Mouse (Mus musculus): ENCODE measurements around the gene Ikzf4. TPM values are rescaled to one million over a fixed set of nuclear protein-coding genes. Genes with fewer than 3 reads are reported as not detected.
A peak's percentile ranks its signal among the peaks of the same experiment; 100 is the strongest.
"Not testable (repeated sequence)": the region's sequence is repeated elsewhere in the genome, so short reads cannot be mapped to it uniquely, and the experiment has no call there.

The Ikzf4 gene
- polyA plus RNA-seq, 1 experiment from 2014 or later: 2.8 TPM

DNA sequence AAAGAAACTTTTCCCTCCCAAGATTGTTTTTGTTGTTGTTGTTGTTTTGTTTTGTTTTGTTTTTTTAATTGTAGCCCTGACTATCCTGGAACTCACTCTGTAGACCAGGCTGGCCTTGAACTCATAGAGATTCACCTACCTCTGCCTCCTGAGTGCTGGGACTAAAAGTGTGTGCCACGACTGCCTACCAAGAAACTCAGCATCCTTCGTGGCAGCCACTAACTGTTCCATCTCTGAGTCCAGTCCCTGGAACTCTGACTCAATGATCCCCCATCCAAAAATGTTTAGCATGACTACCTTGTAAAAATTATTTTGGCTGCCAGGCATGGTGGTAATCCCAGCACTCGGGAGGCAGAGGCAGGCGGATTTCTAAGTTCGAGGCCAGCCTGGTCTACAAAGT lies 26.6 kb downstream of the Ikzf4 start:
- H3K9me3 ChIP-seq (ENCODE audit: control insufficient read depth, low read length); H3K4me2 ChIP-seq (replicated peaks; ENCODE audit: low read depth, low read length); H3K9ac ChIP-seq (ENCODE audit: low read depth, low read length); H3K27ac ChIP-seq (ENCODE audit: low read depth, low read length); H3K4me1 ChIP-seq (ENCODE audit: control insufficient read depth, insufficient read depth, low read length); H3K27me3 ChIP-seq (ENCODE audit: control insufficient read depth, insufficient read depth, low read length); H3K4me3 ChIP-seq (ENCODE audit: low read length); ATAC-seq (ENCODE audit: low FRiP score, low TSS enrichment): not testable (repeated sequence)
- peaks cover 10% of the 10 kb centered on the region for H3K36me3 ChIP-seq (ENCODE audit: control insufficient read depth, insufficient read depth, low read length)
- 91% methylated on average over 5 of the region's 5 CpGs for WGBS

GRCm38 (mm10) chr10:128618570-128618969 lies 27.2 kb downstream of the Ikzf4 start:
- Histone ChIP-seq H3K4me3 (ENCODE audit: low read length) (no peak overlapping the region), H3K4me2 (replicated peaks; ENCODE audit: low read depth, low read length) (no peak overlapping the region), H3K9ac (ENCODE audit: low read depth, low read length) (no peak overlapping the region), H3K36me3 (ENCODE audit: control insufficient read depth, insufficient read depth, low read length) (peaks cover 4% of the 10 kb centered on the region; the same call in 1 of the 2 replicates), H3K27me3 (ENCODE audit: control insufficient read depth, insufficient read depth, low read length) (no peaks in the 10 kb centered on the region), H3K27ac (ENCODE audit: low read depth, low read length) (no peak overlapping the region), H3K4me1 (ENCODE audit: control insufficient read depth, insufficient read depth, low read length) (no peaks in the 10 kb centered on the region), H3K9me3 (ENCODE audit: control insufficient read depth, low read length) (no peaks in the 10 kb centered on the region)
- ATAC-seq (ENCODE audit: low FRiP score, low TSS enrichment): no peak
- 85% methylated on average over 1 of the region's 1 CpGs for WGBS

DNA sequence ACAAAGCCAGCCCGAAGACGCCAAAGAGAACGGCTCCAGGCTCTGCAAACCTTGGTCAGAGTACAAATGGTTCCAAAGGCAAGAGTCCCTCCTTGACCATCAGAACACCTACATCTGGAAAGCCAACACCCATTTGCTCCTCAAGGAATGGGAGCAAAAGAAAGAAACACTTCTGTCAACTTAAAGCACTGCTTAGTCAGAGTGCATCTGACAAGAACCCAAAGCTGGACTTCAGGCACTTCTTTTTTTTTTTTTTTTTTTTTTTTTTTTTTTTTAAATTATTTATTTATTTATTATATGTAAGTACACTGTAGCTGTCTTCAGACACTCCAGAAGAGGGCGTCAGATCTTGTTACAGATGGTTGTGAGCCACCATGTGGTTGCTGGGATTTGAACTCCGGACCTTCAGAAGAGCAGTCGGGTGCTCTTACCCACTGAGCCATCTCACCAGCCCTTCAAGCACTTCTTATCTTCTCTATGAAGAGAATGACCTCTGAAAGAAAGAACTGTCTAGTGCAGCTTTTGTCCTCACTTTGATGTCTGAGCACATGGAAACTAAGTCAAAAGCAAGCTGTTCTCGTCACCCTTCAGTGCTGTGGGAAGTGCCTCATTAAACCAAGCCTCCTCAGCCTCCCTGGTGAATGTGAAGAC lies 29.9 kb downstream of the Ikzf4 start:
- not testable (repeated sequence) for H3K9ac ChIP-seq (ENCODE audit: low read depth, low read length); H3K27ac ChIP-seq (ENCODE audit: low read depth, low read length); H3K4me2 ChIP-seq (replicated peaks; ENCODE audit: low read depth, low read length); H3K4me3 ChIP-seq (ENCODE audit: low read length); H3K9me3 ChIP-seq (ENCODE audit: control insufficient read depth, low read length); H3K4me1 ChIP-seq (ENCODE audit: control insufficient read depth, insufficient read depth, low read length); H3K36me3 ChIP-seq (ENCODE audit: control insufficient read depth, insufficient read depth, low read length); ATAC-seq (ENCODE audit: low FRiP score, low TSS enrichment); H3K27me3 ChIP-seq (ENCODE audit: control insufficient read depth, insufficient read depth, low read length)
- WGBS: 83% methylated on average over 6 of the region's 7 CpGs

GRCm38 (mm10) chr10:128614934-128615333 lies 30.9 kb downstream of the Ikzf4 start:
- Histone ChIP-seq H3K9ac (ENCODE audit: low read depth, low read length) (no peak overlapping the region), H3K4me3 (ENCODE audit: low read length) (no peak overlapping the region), H3K4me1 (ENCODE audit: control insufficient read depth, insufficient read depth, low read length) (no peaks in the 10 kb centered on the region), H3K9me3 (ENCODE audit: control insufficient read depth, low read length) (no peaks in the 10 kb centered on the region), H3K4me2 (replicated peaks; ENCODE audit: low read depth, low read length) (no peak overlapping the region), H3K36me3 (ENCODE audit: control insufficient read depth, insufficient read depth, low read length) (no peaks in the 10 kb centered on the region), H3K27ac (ENCODE audit: low read depth, low read length) (no peak overlapping the region), H3K27me3 (ENCODE audit: control insufficient read depth, insufficient read depth, low read length) (no peaks in the 10 kb centered on the region)
- ATAC-seq (ENCODE audit: low FRiP score, low TSS enrichment): no peak
- 52% methylated on average over 3 of the region's 3 CpGs for WGBS

DNA sequence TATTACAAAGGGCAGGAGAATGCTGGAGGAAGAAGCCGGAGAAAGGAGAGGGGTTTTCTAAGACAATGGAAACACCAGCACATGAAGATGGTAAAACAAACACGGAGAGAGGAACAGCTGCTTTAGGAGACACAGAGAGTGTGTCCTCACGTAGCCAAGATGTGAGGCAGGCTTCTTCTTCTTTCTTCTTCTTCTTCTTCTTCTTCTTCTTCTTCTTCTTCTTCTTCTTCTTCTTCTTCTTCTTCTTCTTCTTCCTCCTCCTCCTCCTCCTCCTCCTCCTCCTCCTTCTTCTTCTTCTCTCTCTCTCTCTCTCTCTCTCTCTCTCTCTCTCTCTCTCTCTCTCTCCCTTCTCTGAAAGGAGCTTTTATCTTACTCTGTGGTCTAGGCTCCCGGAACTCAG lies 32.0 kb downstream of the Ikzf4 start:
- not testable (repeated sequence) for H3K9ac ChIP-seq (ENCODE audit: low read depth, low read length); H3K4me3 ChIP-seq (ENCODE audit: low read length); H3K4me2 ChIP-seq (replicated peaks; ENCODE audit: low read depth, low read length); H3K9me3 ChIP-seq (ENCODE audit: control insufficient read depth, low read length); H3K27ac ChIP-seq (ENCODE audit: low read depth, low read length); H3K36me3 ChIP-seq (ENCODE audit: control insufficient read depth, insufficient read depth, low read length); ATAC-seq (ENCODE audit: low FRiP score, low TSS enrichment); H3K4me1 ChIP-seq (ENCODE audit: control insufficient read depth, insufficient read depth, low read length); H3K27me3 ChIP-seq (ENCODE audit: control insufficient read depth, insufficient read depth, low read length)
- WGBS: 73% methylated on average over 4 of the region's 4 CpGs

- no peaks in the 10 kb centered on the region for H3K36me3 ChIP-seq (ENCODE audit: control insufficient read depth, insufficient read depth, low read length)
- no peak overlapping the region for H3K9ac ChIP-seq (ENCODE audit: low read depth, low read length)
- H3K27me3 ChIP-seq (ENCODE audit: control insufficient read depth, insufficient read depth, low read length): no peaks in the 10 kb centered on the region
- H3K4me2 ChIP-seq (replicated peaks; ENCODE audit: low read depth, low read length): no peak overlapping the region
- H3K4me3 ChIP-seq (ENCODE audit: low read length): no peak overlapping the region
- WGBS: 27% methylated on average over 6 of the region's 6 CpGs
- H3K9me3 ChIP-seq (ENCODE audit: control insufficient read depth, low read length): no peaks in the 10 kb centered on the region
- peak; percentile 32; the same call in 1 of the 2 replicates for ATAC-seq (ENCODE audit: low FRiP score, low TSS enrichment)
- H3K27ac ChIP-seq (ENCODE audit: low read depth, low read length): no peak overlapping the region
- no peaks in the 10 kb centered on the region for H3K4me1 ChIP-seq (ENCODE audit: control insufficient read depth, insufficient read depth, low read length)
Observed at GRCm38 (mm10) chr10:128613154-128613440, 32.7 kb downstream of the Ikzf4 start.

- Histone ChIP-seq H3K9ac (ENCODE audit: low read depth, low read length) (no peak overlapping the region), H3K4me2 (replicated peaks; ENCODE audit: low read depth, low read length) (no peak overlapping the region), H3K36me3 (ENCODE audit: control insufficient read depth, insufficient read depth, low read length) (no peaks in the 10 kb centered on the region), H3K9me3 (ENCODE audit: control insufficient read depth, low read length) (no peaks in the 10 kb centered on the region), H3K4me1 (ENCODE audit: control insufficient read depth, insufficient read depth, low read length) (no peaks in the 10 kb centered on the region), H3K4me3 (ENCODE audit: low read length) (no peak overlapping the region), H3K27ac (ENCODE audit: low read depth, low read length) (no peak overlapping the region), H3K27me3 (ENCODE audit: control insufficient read depth, insufficient read depth, low read length) (no peaks in the 10 kb centered on the region)
- WGBS: 15% methylated on average over 16 of the region's 16 CpGs
- peak; percentile 65; the same call in 1 of the 2 replicates for ATAC-seq (ENCODE audit: low FRiP score, low TSS enrichment)
Observed at GRCm38 (mm10) chr10:128612433-128613153, 33.2 kb downstream of the Ikzf4 start.

DNA sequence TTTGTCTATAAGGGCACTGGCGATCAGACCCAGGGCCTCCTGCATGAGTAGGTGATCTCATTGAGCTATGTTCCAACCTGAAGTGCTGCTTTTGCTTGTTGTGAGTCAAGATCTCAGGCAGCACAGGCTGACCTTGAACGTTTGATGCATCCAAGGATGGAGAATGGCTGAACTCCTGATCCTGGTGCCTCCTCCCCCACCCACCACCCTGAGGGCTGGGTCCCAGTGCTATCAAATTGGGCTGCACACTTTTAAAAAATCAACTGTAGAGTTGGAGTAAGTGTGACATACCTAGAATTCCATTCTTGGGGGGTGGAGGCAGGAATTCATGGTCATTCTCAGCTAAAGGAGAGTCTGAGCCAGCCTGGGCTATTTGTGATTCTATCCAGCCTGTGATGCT lies 39.3 kb downstream of the Ikzf4 start:
- ATAC-seq (ENCODE audit: low FRiP score, low TSS enrichment): no peak
- no peak overlapping the region for H3K9ac ChIP-seq (ENCODE audit: low read depth, low read length)
- H3K27ac ChIP-seq (ENCODE audit: low read depth, low read length): no peak overlapping the region
- no peaks in the 10 kb centered on the region for H3K36me3 ChIP-seq (ENCODE audit: control insufficient read depth, insufficient read depth, low read length)
- H3K9me3 ChIP-seq (ENCODE audit: control insufficient read depth, low read length): no peaks in the 10 kb centered on the region
- H3K4me3 ChIP-seq (ENCODE audit: low read length): no peak overlapping the region
- no peaks in the 10 kb centered on the region for H3K27me3 ChIP-seq (ENCODE audit: control insufficient read depth, insufficient read depth, low read length)
- WGBS: 44% methylated on average over 2 of the region's 2 CpGs
- no peaks in the 10 kb centered on the region for H3K4me1 ChIP-seq (ENCODE audit: control insufficient read depth, insufficient read depth, low read length)
- H3K4me2 ChIP-seq (replicated peaks; ENCODE audit: low read depth, low read length): no peak overlapping the region

DNA sequence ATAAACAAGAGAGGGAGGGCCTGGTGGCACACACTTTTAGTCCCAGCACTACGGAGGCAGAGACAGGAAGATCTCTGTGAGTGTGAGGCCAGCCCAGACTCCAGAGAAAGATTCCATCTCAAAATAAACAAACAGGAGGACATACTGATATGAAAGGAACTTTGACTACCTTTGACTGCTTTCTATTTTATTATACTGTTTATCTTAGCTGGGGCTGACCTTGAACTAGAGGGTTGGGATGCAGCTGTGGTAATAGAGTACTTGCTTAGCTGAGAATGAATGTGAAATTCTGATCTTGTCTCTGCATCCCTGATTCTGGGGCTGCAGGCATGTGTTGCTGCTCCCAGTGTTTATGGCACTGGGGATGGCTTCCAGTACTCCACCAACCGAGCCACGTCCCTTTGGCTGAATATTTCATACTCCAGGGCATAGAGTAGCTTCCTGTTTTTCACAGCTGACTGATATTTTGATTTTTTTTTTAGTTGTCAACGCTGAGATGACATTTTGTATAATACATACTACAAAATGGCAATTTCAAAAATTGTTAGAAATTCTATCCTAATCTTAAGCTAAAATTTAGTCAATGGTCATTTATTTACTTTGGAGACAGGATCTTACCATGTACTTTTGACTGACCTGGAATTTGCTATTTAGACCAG lies 43.2 kb downstream of the Ikzf4 start:
- Histone ChIP-seq H3K27me3 (ENCODE audit: control insufficient read depth, insufficient read depth, low read length) (no peaks in the 10 kb centered on the region), H3K4me2 (replicated peaks; ENCODE audit: low read depth, low read length) (no peak overlapping the region), H3K4me3 (ENCODE audit: low read length) (no peak overlapping the region), H3K36me3 (ENCODE audit: control insufficient read depth, insufficient read depth, low read length) (no peaks in the 10 kb centered on the region), H3K4me1 (ENCODE audit: control insufficient read depth, insufficient read depth, low read length) (no peaks in the 10 kb centered on the region), H3K9me3 (ENCODE audit: control insufficient read depth, low read length) (no peaks in the 10 kb centered on the region), H3K27ac (ENCODE audit: low read depth, low read length) (no peak overlapping the region), H3K9ac (ENCODE audit: low read depth, low read length) (no peak overlapping the region)
- no peak for ATAC-seq (ENCODE audit: low FRiP score, low TSS enrichment)
- 75% methylated on average over 4 of the region's 4 CpGs for WGBS
